Mouse (Mus musculus) kidney, embryonic 14.5 days (tissue): ENCODE results near the gene Babam2. TPM values are rescaled to one million over a fixed set of nuclear protein-coding genes. Genes with fewer than 3 reads are reported as not detected.

Experiments used
- ATAC-seq: fragments of 200-750 bp; cut with Nextera tagmentation; 2 replicates; pipeline ENCODE4 v1.8.0; 2017; ENCODE audit warnings: moderate number of reproducible peaks, mild to moderate bottlenecking, moderate TSS enrichment, moderate library complexity; ENCODE audit not compliant: low FRiP score, low TSS enrichment
- H3K27ac ChIP-seq: fragments of 300-500 bp; sonication (generic); 2 replicates; pipeline ENCODE4 v1.5.1; 2014; ENCODE audit warnings: low read depth, mild to moderate bottlenecking, low read length, moderate library complexity, mixed read lengths
- H3K27me3 ChIP-seq: fragments of 300-500 bp; sonication (generic); 2 replicates; pipeline ENCODE4 v1.6.1; 2014; ENCODE audit warnings: mild to moderate bottlenecking, low read length; ENCODE audit not compliant: control insufficient read depth, insufficient read depth
- H3K36me3 ChIP-seq: fragments of 300-500 bp; sonication (generic); 2 replicates; pipeline ENCODE4 v1.6.1; 2014; ENCODE audit warnings: low read length, mixed read lengths; ENCODE audit not compliant: control insufficient read depth, insufficient read depth
- H3K4me1 ChIP-seq: fragments of 300-500 bp; sonication (generic); 2 replicates; pipeline ENCODE4 v1.6.1; 2014; ENCODE audit warnings: low read length, mixed read lengths; ENCODE audit not compliant: control insufficient read depth, insufficient read depth
- H3K4me2 ChIP-seq: fragments of 300-500 bp; sonication (generic); replicated peaks from 2 replicates; pipeline ENCODE4 v1.6.1; 2014; ENCODE audit warnings: low read depth, mild to moderate bottlenecking, low read length
- H3K4me3 ChIP-seq: fragments of 300-500 bp; sonication (generic); 2 replicates; pipeline ENCODE4 v1.5.1; 2014; ENCODE audit warnings: mild to moderate bottlenecking, low read length
- H3K9ac ChIP-seq: fragments of 300-500 bp; sonication (generic); 2 replicates; pipeline ENCODE4 v1.6.1; 2014; ENCODE audit warnings: low read depth, mild to moderate bottlenecking, low read length, moderate library complexity
- H3K9me3 ChIP-seq: fragments of 300-500 bp; sonication (generic); 2 replicates; pipeline ENCODE4 v1.6.1; 2016; ENCODE audit warnings: low read length; ENCODE audit not compliant: control insufficient read depth
- WGBS: fragments of 180-500 bp; shearing (Covaris S2); extraction: QIAGEN DNeasy Blood & Tissue Kit; methylation state at CpG from one replicate; pipeline ENCODE4 v1.1.7; 2014; 5-methylcytosine and 5-hydroxymethylcytosine counted together
- polyA plus RNA-seq: library from polyadenylated mRNA; unstranded; fragments of >200 nt; fragmentation: Nextera tagmentation; extraction: Ambion mirVana; gene quantifications from 2 replicates; pipeline ENCODE4 v1.2.1, GENCODE M21; 2014

Gene Babam2
- polyA plus RNA-seq, 1 experiment from 2014 or later: 60.6 TPM

DNA sequence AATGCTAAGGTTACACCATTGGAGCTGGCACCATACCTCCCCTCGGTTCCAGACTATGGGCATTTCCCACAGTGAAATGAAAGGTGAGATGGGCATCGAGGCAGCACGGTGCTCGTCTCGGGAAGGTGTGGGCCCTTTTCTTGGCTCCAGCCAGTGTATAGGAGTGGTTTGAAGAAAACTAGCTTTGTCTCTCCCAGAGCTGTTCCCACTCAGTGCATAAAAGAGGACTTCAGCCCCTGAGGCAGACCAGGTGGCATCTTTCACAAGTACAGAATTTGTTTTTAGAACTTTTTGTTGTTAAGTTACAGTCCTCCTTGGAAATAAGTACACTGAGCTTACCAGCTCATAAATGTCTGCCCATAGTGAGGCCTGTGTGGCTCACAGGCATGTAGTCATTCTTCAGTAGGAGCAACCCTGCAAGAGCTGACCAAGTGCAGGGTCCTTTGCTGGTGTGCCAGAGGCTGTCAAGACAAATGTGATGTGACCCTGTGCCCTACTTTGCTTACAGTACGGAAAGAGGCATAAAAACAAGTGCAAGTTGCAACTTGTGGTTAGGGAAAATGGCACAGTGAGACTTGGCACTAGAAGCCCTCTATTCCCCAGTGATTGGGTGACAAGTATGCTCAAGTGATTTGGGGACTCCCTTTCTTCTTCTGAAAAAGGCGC lies 208.9 kb downstream of the Babam2 start:
- 78% methylated on average over 7 of the region's 7 CpGs for WGBS
- Histone ChIP-seq H3K27me3 (no peaks in the 10 kb centered on the region), H3K4me1 (no peaks in the 10 kb centered on the region), H3K4me3 (no peak overlapping the region), H3K27ac (no peak overlapping the region), H3K4me2 (no peak overlapping the region), H3K9ac (no peak overlapping the region), H3K9me3 (no peaks in the 10 kb centered on the region), H3K36me3 (no peaks in the 10 kb centered on the region)
- no peak for ATAC-seq

DNA sequence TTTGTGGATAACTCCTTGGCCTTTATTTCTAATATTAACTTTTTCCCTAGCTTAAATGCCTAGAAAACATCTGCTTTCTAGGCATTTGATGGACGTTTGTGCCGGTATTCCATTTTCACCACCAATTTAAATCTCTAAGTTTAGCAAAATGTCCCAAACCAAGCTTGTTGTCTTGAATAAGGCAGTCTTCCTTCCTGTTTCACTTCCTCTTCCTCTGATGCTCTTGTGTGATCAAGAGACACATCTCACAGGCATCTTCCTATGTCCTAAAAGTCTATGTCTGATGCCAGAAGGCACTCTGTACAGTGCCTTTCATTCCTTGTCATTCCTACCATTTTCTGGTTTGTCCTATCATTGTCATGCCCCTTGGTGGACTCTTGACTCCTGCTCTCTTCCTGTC lies 210.5 kb downstream of the Babam2 start:
- Histone ChIP-seq H3K27me3 (no peaks in the 10 kb centered on the region), H3K9ac (no peak overlapping the region), H3K4me1 (no peaks in the 10 kb centered on the region), H3K27ac (no peak overlapping the region), H3K9me3 (no peaks in the 10 kb centered on the region), H3K36me3 (no peaks in the 10 kb centered on the region), H3K4me3 (no peak overlapping the region), H3K4me2 (no peak overlapping the region)
- no peak for ATAC-seq
- WGBS: 91% methylated on average over 2 of the region's 2 CpGs

DNA sequence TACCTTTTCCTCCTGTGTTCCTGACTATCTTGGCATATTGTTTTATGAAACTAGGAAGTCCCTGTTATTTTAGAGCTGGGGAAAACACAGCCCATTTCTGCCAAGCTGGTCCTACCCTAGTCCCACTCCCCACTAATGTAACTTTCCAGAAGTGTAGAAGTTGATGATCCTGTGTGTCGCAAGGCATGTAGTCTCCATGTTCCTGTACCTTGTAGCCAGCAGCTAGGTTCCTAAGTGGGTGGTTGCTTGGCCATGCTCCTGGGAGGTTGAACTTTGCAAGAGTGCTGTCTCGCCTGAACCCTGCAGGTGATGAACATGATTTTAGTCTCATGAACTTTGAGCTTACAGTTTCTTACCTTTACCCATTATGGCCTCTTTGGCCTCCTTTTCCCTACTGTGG lies 211.3 kb downstream of the Babam2 start:
- no peaks in the 10 kb centered on the region for H3K27me3 ChIP-seq
- H3K27ac ChIP-seq: no peak overlapping the region
- no peaks in the 10 kb centered on the region for H3K4me1 ChIP-seq
- no peak overlapping the region for H3K9ac ChIP-seq
- no peak overlapping the region for H3K4me2 ChIP-seq
- 91% methylated on average over 2 of the region's 2 CpGs for WGBS
- H3K9me3 ChIP-seq: no peaks in the 10 kb centered on the region
- ATAC-seq: no peak
- no peaks in the 10 kb centered on the region for H3K36me3 ChIP-seq
- H3K4me3 ChIP-seq: no peak overlapping the region

DNA sequence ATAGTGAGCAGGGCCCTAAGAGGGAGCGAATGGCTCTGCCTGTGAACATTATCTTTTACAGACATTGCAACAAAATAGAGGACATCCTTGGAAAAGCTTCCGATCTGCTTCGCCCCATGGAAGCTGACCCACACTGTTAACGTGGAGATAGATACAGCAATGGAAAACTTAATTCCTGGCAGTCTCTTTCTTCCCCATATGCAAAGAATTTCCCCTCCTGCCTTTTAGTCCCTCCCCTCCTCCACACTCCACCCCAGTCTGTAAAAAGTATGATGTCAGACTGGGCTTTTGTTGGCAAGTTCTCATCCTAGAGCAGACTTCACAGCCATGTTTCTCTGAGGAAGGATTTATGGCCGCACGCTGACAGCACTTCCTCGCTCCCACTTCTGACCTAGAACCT lies 218.8 kb downstream of the Babam2 start:
- no peak overlapping the region for H3K4me2 ChIP-seq
- WGBS: 59% methylated on average over 7 of the region's 7 CpGs
- H3K27ac ChIP-seq: no peak overlapping the region
- ATAC-seq: no peak
- no peaks in the 10 kb centered on the region for H3K9me3 ChIP-seq
- H3K9ac ChIP-seq: no peak overlapping the region
- no peaks in the 10 kb centered on the region for H3K36me3 ChIP-seq
- H3K4me3 ChIP-seq: no peak overlapping the region
- H3K4me1 ChIP-seq: 0 out of 2 replicates have a peak, but pooled peaks cover 10% of the 10 kb centered on the region
- no peaks in the 10 kb centered on the region for H3K27me3 ChIP-seq

DNA sequence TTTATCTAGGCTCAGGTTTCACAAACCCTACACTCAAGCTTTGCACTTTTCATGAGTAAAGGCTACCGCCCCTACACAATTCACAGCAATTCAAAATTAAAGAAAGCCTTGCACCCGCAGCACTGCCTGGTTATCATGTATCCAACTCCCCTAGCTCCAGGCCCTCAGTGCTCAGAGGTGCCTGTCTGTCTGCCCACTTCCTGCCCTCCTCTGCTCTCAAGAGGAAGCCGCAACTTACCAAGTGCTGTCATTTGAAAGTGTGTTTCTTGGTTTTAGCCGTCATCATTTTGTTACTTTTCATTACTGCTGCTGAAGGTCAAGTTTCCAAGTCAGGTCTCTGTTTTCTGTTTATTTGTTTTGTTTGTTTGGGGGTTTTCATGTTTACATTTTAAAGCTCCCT lies 221.1 kb downstream of the Babam2 start:
- H3K27ac ChIP-seq: no peak overlapping the region
- ATAC-seq: no peak
- no peaks in the 10 kb centered on the region for H3K9me3 ChIP-seq
- no peak overlapping the region for H3K4me2 ChIP-seq
- H3K9ac ChIP-seq: no peak overlapping the region
- no peak overlapping the region for H3K4me3 ChIP-seq
- no peaks in the 10 kb centered on the region for H3K36me3 ChIP-seq
- H3K27me3 ChIP-seq: no peaks in the 10 kb centered on the region
- 0 out of 2 replicates have a peak, but pooled peaks cover 10% of the 10 kb centered on the region for H3K4me1 ChIP-seq
- 68% methylated on average over 4 of the region's 4 CpGs for WGBS

DNA sequence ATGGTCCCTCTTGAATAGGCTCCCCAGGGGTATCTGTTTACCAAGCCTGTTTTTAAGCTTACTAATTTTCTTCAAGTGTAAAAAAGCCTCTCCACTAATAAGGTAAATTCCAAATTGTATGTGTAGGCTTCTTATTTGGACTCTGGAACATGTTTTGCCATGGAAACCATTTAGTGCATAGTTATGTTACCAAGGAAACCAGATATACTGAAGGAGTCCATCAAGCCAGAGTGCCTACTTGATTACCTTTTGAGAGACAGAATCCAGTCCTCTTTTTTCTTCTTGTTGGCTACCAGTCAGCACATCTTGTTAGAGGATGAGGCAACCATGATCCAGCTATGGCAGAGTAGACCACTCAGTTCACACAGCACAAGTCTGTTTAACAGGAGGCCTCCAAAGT lies 222.6 kb downstream of the Babam2 start:
- Histone ChIP-seq H3K36me3 (no peaks in the 10 kb centered on the region), H3K27me3 (no peaks in the 10 kb centered on the region), H3K4me1 (0 out of 2 replicates have a peak, but pooled peaks cover 10% of the 10 kb centered on the region), H3K4me2 (no peak overlapping the region), H3K9me3 (no peaks in the 10 kb centered on the region), H3K9ac (no peak overlapping the region), H3K4me3 (no peak overlapping the region), H3K27ac (no peak overlapping the region)
- ATAC-seq: no peak

DNA sequence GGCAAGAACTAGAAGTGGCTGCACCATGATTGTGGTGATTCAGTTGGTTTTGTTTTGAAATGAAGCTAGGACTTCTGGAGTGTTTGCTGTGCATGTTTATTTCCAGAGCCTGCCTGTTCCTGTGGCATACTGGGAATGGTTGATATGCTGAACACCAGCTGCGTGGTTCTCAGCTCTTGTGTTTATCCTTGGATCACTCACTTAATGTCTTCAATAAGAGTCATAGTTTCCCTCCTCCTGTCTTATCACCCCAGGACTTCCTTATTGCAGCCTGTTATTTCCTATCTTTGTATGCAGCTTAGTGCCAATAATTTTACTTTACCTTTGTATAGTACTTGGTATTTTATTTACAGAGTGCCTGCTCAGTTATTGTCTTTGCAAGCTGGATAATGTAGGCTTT lies 223.4 kb downstream of the Babam2 start:
- Histone ChIP-seq H3K4me3 (no peak overlapping the region), H3K27me3 (no peaks in the 10 kb centered on the region), H3K36me3 (no peaks in the 10 kb centered on the region), H3K4me2 (no peak overlapping the region), H3K4me1 (0 out of 2 replicates have a peak, but pooled peaks cover 8% of the 10 kb centered on the region), H3K9me3 (no peaks in the 10 kb centered on the region), H3K9ac (no peak overlapping the region), H3K27ac (no peak overlapping the region)
- ATAC-seq: no peak
- 62% methylated on average over 1 of the region's 1 CpGs for WGBS

DNA sequence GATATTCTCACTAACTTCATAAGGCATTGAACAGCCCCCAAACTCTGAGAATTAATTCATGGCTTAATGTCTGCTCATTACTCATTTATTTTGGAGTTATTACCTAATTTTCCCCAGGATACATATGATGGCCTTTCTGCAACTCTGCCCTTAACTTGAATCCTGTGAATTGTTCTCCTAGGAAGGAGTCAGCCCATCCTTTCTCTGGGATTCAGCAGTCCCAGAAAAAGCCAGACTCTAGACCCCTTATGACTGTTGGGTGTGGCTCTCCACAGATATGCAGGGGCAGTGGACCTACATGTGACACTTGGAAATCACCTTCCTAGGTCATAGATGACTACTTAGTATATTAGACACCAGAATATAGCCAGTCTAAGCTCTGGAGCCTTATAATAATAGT lies 226.6 kb downstream of the Babam2 start:
- H3K9ac ChIP-seq: no peak overlapping the region
- H3K9me3 ChIP-seq: no peaks in the 10 kb centered on the region
- H3K4me1 ChIP-seq: no peaks in the 10 kb centered on the region
- H3K4me3 ChIP-seq: no peak overlapping the region
- H3K27ac ChIP-seq: no peak overlapping the region
- ATAC-seq: no peak
- H3K27me3 ChIP-seq: no peaks in the 10 kb centered on the region
- no peaks in the 10 kb centered on the region for H3K36me3 ChIP-seq
- H3K4me2 ChIP-seq: no peak overlapping the region

DNA sequence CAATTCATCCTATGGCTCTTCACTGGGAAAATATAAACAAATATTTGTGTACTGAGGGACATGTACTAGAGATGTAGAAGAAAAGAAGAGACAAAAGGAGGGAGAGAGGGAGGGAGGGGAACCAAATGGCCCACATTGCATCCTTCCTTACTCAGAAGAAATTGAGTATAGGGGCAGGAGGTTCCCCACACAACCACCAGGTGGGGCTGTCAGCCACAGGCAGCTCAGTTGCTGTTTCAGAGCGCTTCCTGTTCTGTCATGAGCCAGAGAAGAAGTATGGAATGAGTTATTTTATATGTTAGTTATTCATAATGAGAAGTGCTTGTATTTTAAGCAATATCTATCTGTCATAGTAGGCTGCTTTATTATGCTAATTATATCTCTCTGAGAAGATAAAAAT lies 229.1 kb downstream of the Babam2 start:
- Histone ChIP-seq H3K9ac (no peak overlapping the region), H3K4me3 (no peak overlapping the region), H3K27ac (no peak overlapping the region), H3K9me3 (no peaks in the 10 kb centered on the region), H3K4me1 (0 out of 2 replicates have a peak, but pooled peaks cover 3% of the 10 kb centered on the region), H3K36me3 (no peaks in the 10 kb centered on the region), H3K4me2 (no peak overlapping the region), H3K27me3 (no peaks in the 10 kb centered on the region)
- no peak for ATAC-seq
- 89% methylated on average over 1 of the region's 1 CpGs for WGBS
